Mouse (Mus musculus): ENCODE data around the gene Poc5.

Gene Poc5

DNA sequence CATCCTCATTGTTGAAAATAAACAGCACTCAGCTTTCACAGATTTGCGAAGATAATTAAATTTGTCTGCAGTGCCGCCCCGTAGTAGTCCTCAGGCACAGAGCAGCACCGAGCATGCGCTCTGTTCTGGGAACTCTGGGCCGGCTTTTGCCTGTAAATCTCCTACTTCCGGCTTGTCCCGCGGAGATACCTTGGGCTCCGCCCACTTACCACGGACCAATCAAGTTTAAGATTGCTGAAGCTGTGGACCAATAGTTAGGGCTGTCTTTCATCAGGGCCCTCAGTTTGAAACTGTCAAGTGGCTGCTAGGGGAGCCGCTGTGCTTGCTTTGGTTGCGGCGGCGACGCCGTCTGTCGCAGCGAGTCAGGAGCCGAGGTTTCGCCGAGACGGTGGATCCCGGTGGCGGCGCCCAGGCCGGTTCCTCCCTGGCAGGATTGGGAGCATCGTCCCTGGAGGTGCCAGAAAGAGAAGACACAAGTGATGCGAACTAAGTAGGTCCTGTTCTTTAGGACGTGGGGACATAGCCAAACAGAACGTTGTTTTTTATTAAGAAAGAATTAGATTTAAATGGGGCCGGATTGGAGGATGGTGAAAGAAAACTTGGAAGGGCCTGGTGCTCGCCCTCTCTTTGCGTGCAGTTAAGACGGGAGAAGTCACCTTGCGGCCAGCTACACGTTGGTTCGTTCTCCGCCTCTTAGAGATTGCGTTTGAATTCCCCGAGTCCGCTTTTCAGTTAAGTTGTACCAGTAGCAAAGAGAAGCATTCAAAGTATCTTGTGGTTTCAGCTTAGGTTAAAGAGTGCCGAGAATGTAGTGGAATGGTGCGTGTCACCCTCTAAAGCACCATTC, at the start of gene Poc5:
Gene Poc5, plus strand, starts transcription at position 253 of the 847 bp plus-strand sequence.
- DNase-seq (ENCODE audit: low spot score), result peak; percentile 96

GRCm38 (mm10) chr13:96341461-96341860, 46.6 kb upstream of the Poc5 start:
- no peak for DNase-seq (ENCODE audit: low spot score)

DNA sequence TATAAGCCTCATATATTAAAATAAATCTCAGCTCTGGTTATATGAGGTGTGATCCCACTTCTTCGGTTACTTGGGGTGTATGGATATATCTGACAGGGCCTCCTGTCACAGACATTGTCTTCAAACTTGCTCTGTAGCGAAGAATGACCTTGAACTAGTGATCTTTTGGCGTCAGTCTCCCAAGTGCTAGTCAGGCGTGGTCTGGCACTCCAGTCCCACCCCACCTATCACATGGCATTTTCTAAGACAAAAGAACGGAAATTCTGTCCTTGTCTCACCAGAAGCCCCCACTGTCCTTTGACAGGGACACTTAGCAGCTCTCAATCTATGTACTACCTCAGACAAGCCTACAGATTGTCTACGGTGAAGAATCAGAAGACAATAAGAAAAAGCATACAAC, 43.3 kb upstream of the Poc5 start:
- DNase-seq (ENCODE audit: low spot score), result no peak

GRCm38 (mm10) chr13:96346581-96346980, 41.5 kb upstream of the Poc5 start:
- DNase-seq (ENCODE audit: low spot score), result no peak

- no peak for DNase-seq (ENCODE audit: low spot score)
Measured at GRCm38 (mm10) chr13:96350207-96350606, 37.9 kb upstream of the Poc5 start.

DNA sequence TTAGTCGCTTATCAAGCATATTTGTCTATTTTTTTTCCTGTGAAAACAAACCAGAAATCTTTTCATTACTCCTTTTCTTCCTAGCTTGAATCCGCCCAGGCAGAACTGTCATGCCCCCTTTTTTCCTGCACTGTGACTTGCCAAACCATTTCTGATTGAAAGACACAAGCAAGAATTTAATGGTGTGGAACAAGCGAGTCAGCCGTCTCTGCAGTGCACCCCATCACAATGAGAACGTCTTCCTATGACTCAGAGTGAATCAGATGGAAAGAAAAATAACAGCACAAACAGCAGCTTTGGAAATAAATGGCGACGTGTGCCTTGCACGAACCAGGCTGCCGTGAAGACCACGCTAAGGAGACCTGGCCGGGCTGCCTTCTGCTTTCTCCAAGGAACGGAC, 36.8 kb upstream of the Poc5 start:
- DNase-seq (ENCODE audit: low spot score), result no peak

GRCm38 (mm10) chr13:96375519-96375918, 12.6 kb upstream of the Poc5 start:
- DNase-seq (ENCODE audit: low spot score), result no peak

DNA sequence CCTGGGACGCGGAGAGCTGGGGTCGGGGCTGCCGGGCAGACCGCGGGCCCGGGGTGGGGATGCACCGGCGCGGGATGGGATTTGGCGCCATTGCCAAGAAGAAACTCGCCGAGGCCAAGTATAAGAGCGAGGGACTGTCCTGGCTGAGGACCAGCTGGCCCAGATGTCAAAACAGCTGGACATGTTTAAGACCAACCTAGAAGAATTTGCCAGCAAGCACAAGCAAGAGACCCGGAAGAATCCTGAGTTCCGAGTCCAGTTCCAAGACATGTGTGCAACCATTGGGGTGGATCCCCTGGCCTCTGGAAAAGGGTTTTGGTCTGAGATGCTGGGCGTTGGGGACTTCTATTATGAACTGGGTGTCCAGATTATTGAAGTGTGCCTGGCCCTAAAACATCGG, 11.2 kb upstream of the Poc5 start:
- DNase-seq (ENCODE audit: low spot score), result peak; percentile 50

DNA sequence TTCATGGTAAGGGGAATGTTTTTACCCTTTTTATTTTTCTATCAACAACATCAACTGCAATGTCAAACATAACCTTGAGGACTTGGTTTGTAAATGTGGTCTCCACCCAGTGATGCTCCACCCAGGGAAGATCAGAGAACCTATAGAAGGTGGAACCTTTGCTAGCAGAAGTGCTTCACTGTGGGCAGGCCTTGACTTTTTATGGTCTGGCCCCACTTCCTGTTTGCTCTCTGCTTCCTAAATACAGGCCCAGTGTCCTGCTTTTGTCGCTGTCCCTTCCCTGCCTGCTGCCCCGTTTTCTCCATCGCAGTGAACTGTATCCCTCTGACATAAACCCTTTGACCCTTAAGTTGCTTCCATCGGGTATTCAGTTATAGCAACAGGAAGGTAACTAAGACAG, 10.2 kb upstream of the Poc5 start:
- no peak for DNase-seq (ENCODE audit: low spot score)

- no peak for DNase-seq (ENCODE audit: low spot score)
Measured at GRCm38 (mm10) chr13:96389301-96389700, 1.2 kb downstream of the Poc5 start.

DNA sequence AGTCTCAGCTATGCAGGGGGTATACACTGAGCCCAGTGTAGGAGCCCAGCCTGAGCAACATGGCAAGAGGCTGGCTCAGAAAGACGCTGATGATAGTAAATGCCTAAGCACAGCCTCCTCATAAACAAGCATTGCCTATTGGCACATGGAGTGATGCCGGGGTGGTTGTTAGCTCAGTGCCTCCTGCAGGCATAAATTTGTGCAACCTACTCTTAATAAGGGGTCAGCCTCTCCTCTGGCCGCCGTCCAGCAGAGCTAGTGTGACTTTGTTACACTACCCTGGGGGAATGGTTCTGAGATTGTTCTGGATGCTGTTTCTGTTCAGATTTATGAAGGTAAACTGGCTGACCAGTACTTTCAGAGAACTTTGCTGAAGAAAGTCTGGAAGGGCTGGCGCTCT, 13.2 kb downstream of the Poc5 start:
- no peak for DNase-seq (ENCODE audit: low spot score)

DNA sequence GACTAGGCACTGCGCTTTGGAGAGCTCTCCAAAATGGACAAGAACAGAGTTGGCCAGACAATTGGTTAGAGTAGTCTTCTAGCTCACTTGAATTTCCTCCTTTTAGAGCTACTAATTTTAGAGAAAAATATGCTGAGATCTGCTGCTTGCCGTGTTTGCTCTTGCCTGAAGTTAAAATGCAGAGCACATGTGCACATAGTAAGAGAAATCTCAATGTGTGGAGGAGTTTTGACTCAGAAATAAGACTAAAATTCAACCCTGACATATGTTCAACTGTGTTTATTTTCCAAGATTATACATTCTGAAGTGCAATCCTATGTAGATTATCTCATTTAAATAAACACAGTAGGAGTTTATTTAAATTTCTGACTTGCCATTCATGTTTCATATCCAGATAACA, 17.4 kb downstream of the Poc5 start:
- DNase-seq (ENCODE audit: low spot score), result no peak

- DNase-seq (ENCODE audit: low spot score), result peak; percentile 65
Measured at GRCm38 (mm10) chr13:96407040-96407439, 18.9 kb downstream of the Poc5 start.

GRCm38 (mm10) chr13:96408786-96409185, 20.7 kb downstream of the Poc5 start:
- no peak for DNase-seq (ENCODE audit: low spot score)

DNA sequence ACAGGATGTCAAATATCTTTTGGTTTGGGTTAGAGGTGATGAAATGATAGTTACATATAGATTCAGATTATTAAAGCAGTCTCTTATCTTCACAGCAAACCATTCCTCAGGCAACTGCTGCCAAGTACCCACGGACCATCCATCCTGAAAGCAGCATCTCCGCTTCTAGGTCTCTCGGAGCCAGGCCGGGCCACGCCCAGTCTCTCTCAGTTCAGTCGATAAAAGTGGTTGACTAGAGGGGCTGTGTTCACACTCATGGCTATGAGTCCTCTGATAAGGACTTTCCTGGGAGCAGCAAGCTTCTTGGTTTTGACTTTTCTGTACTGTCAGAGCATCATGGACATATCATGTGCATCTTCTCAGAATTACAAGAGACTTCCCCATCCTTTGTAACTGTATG, 26.3 kb downstream of the Poc5 start:
- no peak for DNase-seq (ENCODE audit: low spot score)

DNA sequence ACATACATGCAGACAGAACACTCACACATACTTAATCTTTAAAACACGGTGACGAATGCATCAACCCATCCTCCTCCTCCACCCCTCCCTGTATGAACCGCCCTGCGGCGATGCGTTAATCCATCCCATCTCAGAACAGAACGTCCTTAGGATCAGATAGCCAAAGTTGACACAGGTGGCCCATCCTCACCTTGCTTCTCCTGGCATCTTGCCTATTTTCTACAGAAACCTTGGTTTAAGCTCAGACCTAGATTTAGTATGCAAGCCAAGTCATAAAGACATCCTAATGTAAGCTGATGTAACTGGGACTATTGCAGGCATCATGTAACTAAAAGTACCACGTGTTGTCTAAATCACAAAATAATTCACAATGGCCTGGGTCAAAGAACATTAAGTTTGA, 28.3 kb downstream of the Poc5 start:
- no peak for DNase-seq (ENCODE audit: low spot score)

DNA sequence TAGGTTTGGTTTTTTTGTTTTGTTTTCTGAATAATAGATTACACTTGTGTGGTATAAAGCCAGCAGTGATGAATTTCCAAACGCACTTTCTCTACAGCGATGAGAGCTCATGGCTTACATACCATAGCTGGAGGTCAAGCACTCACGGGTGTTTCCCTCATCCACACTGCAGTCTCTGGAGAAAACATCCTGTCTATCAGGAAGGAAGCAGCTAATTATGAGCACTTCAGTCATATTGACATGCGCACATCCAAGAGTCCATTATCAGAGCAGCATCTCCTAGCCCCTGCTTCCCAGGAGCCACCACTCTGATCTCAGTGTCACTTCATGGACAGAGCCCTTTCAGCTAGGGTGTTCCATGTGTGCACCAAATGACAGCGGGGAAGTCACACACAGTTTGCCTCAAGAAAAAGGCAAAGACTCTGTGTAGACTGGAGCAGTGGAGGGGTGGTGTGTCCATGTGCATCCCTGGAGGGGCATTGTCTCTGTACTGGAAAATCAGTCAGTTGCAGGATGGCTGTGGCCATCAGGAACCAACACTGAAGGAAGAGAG, 29.2 kb downstream of the Poc5 start:
- peak; percentile 22 for DNase-seq (ENCODE audit: low spot score)

DNA sequence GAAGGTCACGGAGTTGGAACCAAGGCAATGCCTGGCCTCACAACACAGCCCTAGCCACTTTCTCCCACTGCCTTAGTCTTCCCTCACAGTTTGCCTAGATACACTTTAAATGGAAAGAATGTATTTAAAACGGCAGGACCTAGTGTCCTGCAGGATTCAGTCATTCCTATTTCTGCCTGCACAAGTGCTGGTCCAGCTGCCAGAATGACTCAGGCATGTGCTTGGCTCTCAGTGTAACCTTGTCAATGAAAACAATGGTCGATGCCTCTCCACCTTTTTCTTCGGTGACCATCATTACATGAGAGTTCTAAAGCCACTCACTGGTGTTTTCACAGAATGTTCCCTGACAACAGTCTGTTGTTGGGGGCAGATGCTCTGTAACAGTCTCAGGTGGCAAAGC, 30.4 kb downstream of the Poc5 start:
- DNase-seq (ENCODE audit: low spot score), result peak; percentile 27

DNA sequence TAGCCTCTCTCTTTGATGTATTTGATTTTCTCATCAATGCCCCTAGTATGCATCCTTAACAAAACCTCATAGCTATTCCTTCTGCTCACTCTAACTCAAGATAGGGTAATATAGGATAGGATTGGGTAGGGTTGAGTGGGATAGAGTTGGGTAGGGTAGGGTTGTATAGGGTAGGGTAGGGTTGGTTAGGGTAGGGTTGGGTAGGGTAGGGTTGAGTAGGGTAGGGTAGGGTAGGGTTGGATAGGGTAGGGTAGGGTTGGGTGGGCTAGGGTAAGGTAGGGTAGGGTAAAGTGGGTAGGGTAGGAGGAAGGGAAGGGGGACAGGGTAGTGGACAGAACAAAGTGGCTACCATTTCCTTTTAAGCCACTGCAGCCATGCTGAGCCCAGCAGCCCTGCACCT, 33.1 kb downstream of the Poc5 start:
- no peak for DNase-seq (ENCODE audit: low spot score)

DNA sequence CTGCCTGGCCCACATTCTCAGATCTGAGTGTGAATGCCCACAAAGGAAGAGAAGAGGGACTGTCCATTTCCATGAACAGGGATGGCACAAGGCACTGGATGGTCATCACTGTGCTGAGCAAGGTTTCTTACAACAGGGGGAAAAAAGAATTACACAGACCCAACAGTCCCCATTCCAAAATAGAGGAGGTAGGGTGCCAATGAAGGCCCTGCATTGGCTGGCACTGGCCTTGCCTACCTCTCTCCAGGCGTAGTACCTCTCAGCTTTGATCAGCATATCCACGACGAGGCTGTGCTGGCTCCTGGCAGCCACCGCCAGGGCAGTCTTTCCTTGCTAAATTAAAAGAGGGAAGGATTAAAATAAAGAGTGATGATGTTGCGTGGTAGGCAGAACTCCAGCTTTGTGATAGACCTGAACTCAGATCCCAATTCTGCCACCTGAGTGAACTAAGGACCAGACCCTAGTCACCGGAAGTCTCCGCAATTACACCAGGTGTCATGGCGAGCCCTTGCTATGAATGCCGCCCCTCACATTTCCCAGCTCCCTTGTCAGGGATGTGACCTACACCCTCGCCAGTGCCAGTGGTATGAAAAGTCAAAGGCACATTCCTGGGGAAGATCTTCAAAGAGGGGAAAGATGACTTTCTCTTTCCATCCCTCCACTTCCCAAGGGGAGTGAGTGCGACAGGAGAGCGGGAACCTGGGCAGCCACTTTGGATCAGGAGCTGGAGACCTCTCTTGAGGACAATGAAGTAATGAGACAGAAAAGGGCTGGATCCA, 36.6 kb downstream of the Poc5 start:
- DNase-seq (ENCODE audit: low spot score), result no peak

- DNase-seq (ENCODE audit: low spot score), result no peak
Measured at GRCm38 (mm10) chr13:96426044-96426443, 38.0 kb downstream of the Poc5 start.

DNA sequence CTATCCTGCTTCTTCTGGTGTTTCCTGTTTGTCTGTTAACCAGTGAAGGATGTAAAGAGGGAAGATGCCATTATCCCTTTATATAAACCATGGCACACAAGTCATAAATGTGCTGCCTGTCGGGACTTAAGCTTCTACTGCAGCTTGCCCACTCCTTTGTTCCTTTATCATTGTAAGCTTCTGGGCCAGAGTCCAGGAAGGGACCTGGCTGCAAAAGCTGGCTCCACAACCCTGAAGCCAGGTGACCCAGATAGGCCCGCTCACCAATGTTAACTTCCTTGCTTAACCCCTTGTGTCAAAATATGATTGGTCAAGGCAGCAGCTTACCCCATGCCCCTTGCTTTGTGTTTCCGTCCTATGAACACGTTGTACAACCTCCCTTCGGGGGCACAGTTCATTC, 40.4 kb downstream of the Poc5 start:
- no peak for DNase-seq (ENCODE audit: low spot score)

GRCm38 (mm10) chr13:96431595-96432156, 43.6 kb downstream of the Poc5 start:
- peak; percentile 95 for DNase-seq (ENCODE audit: low spot score)

Data from testis, postnatal 10 days (tissue).